Mouse (Mus musculus): ENCODE data around the gene Rai14.
A peak's percentile ranks its signal among the peaks of the same experiment; 100 is the strongest.

Rai14 gene

DNA sequence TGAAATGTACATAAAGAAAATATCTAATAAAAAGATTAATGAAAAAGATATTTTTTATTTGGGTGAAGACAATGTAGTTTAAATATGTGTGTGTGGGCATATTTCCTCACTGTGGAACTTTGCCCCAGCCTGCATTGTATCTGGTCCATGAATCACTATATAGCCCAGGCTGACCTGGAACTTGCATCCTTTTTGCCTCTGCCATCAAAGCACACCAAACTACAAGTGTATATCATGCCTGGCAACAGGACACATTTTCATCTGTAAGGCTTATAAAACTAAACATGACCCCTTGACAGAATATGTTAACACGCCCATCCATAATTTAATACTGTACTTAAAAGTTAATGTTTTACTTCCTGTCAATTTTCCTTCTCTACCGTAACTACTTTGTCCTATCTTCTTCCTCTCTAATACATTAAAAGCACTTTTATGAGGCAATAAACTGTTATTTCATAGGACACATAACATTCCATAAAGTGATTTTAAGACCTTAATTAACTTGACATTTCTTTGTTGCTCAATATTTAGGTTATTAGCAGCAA, 61.4 kb downstream of the Rai14 start:
- DNase-seq (ENCODE audit: extremely low spot score), result no peak

GRCm38 (mm10) chr15:10648372-10649109, 65.9 kb downstream of the Rai14 start:
- peak; percentile 54 for DNase-seq (ENCODE audit: extremely low spot score)

DNA sequence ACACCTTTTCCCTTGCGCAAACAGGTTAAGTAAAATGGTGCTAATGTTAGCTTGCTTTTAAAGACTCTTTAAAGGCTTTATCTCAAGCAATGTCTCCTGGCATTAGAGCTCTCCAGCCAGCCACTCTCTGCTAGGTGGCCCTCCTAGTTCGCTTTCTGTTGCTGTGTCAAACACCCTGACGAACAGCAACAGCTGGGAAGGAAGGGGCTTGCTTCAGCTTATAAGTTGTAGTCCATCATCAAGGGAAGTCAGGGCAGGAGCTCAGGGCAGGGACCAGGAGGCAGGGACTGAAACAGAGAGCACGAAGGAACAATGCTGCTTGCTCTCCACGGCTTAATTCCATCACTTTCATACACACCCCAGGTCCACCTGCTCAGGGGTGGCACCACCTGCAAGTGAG, 68.1 kb downstream of the Rai14 start:
- no peak for DNase-seq (ENCODE audit: extremely low spot score)

DNA sequence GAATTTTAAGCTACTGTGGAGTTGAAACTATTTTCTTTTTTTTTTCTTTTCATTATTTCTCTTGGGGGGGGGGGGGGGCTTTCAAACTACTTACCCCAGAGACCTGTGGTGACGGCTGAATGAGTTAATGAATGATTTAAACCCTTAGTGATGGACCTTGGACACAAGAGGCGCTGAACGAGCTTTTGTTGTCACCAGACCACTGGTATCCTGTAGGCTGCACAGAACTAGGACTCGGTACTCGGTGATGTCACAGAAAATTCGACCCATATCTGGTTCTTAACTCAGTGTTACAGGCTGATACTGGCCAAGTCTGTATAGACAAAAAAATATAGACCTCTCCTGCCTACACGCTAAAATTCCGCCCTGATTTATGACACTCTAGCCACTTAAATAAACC, 69.3 kb downstream of the Rai14 start:
- DNase-seq (ENCODE audit: extremely low spot score), result no peak

DNA sequence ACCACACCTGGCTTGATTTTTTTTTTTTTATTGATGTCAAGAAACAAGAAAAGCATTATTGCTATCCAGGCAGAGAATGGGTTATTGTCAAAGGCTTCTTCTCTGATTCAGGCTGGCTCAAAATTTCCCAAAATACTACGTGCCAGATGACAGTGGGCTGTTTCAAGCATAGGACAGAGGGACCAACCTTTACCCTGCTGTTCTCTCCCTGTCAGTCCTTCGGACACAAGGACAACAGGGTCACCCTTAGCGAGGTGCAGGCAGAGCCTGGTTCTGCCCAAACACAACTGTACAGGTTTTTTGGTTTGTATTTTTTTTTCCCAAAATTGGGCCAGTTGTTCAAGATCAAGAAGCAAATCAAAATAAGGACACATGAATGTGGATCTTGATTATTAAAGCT, 70.6 kb downstream of the Rai14 start:
- no peak for DNase-seq (ENCODE audit: extremely low spot score)

GRCm38 (mm10) chr15:10643224-10643623, 71.2 kb downstream of the Rai14 start:
- no peak for DNase-seq (ENCODE audit: extremely low spot score)

DNA sequence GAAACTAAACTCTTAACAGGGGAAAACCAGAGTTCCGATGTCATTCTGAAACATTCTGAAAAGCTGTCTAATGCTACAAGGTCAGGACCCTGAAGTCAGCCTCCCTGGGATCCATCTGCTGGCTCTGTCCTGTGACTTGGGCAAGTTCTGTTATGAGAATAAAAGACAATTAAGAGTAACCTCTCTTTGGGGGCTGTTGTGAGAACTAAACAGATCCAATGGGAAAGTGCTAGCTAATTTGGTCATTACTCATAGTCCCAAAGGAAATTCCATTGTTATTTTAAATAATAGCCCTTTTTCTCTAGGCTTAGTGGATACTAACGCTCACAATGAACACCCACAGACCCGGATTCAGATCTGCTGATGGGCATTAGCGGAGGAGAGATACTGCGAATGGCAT, 72.0 kb downstream of the Rai14 start:
- DNase-seq (ENCODE audit: extremely low spot score), result no peak

GRCm38 (mm10) chr15:10640721-10641120, 73.7 kb downstream of the Rai14 start:
- no peak for DNase-seq (ENCODE audit: extremely low spot score)

GRCm38 (mm10) chr15:10637251-10637793, 77.1 kb downstream of the Rai14 start:
- DNase-seq (ENCODE audit: extremely low spot score), result no peak

- DNase-seq (ENCODE audit: extremely low spot score), result no peak
Observed at GRCm38 (mm10) chr15:10636844-10637243, 77.6 kb downstream of the Rai14 start.

GRCm38 (mm10) chr15:10635121-10635520, 79.3 kb downstream of the Rai14 start:
- peak; percentile 67 for DNase-seq (ENCODE audit: extremely low spot score)

DNA sequence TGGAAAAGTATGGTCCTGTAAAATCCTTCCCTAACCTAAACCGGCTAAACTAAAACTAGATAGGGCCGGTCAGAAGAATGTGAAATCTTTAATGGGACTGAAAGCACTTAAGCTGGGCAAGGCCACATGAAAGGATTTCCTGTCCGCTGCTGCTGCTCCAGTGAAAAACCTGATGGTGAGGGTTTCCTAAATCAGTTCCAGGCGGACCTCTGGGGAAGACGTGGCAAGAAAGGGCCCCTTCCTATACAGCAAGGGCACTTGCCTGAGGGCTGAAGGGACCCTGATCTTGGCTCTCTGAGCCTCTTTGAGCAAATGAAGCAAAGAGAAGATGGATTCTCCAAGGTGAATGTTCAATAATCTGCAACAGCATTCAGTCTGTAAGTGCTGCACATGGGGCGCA, 80.2 kb downstream of the Rai14 start:
- peak; percentile 53 for DNase-seq (ENCODE audit: extremely low spot score)

DNA sequence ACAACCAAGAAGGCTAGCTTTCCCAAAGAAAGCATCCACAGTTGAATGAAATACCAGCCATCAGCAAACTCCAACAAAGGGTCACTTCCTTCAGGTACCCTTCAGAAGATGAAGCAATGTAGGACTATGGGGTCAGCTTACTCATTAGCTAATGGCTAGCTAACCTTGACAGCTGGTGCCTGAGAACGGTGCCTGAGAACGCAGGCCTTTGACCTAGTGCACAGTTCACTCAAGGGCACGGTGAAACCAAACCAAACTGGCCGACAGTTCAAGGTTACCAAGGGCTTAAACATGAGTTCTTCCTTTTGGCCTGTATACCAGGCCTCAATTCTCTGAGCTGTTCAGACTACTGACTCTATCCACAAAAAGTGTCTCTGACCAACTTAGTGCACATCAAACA, 81.0 kb downstream of the Rai14 start:
- DNase-seq (ENCODE audit: extremely low spot score), result no peak

DNA sequence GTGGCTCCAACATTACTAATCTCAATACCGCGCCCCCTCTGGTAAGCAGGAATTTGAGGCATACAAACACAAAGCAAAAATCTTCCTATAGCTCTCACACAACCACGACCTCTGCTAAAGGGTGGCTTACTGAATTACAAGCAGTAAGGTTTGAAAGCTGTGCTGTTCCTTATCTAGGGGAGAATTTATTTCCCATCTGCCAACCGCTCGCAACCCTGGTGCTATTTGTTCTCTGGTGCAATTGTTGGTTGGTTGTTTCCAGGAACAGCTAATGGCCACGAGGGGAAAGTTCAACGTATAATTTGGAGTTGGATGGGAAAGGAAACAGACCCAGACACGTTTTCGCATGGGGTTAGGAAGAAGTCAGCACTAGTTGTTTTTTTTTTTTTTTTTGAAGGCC, 81.8 kb downstream of the Rai14 start:
- no peak for DNase-seq (ENCODE audit: extremely low spot score)

- no peak for DNase-seq (ENCODE audit: extremely low spot score)
Observed at GRCm38 (mm10) chr15:10632060-10632459, 82.4 kb downstream of the Rai14 start.

GRCm38 (mm10) chr15:10631541-10631940, 82.9 kb downstream of the Rai14 start:
- DNase-seq (ENCODE audit: extremely low spot score), result no peak

- no peak for DNase-seq (ENCODE audit: extremely low spot score)
Observed at GRCm38 (mm10) chr15:10628980-10629346, 85.5 kb downstream of the Rai14 start.

DNA sequence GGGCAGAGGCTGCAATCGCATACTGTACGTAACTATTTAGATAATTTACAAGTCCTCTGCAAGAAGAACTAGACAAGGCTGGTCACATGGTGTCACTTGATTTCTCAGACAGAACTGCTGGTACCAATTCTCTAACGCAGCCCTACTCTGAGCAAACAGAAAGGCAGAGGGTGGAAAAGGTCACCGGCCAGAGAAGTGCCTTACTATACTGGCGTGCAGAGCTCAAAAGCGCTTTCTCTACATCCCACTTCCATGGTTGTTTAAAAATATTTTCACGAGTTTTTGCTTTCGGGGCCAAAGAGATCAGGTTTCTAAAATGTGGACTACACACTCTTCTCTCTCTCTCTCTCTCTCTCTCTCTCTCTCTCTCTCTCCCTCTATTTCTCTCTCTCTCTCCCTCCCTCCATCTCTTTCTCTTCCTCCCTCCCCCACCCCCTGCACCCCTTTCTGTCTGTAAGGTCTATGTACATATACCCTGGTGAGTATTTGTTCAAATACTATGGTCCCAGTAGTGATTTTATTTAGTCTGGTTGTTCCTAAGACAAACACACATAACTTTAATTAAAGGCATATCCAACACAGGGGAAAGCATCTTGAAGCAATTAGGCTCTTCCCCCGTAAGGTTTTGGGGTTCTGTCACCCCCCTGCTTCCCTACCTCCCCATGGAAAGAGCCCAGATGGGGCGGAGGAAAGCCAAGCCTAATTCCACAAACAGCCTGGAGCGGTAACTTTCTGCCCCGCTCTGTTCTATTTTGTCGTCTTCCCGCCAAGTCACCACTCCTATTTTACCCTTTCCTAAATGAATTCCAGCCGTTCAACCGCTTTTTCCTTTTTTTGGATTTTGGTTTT, 86.1 kb downstream of the Rai14 start:
- DNase-seq (ENCODE audit: extremely low spot score), result no peak

DNA sequence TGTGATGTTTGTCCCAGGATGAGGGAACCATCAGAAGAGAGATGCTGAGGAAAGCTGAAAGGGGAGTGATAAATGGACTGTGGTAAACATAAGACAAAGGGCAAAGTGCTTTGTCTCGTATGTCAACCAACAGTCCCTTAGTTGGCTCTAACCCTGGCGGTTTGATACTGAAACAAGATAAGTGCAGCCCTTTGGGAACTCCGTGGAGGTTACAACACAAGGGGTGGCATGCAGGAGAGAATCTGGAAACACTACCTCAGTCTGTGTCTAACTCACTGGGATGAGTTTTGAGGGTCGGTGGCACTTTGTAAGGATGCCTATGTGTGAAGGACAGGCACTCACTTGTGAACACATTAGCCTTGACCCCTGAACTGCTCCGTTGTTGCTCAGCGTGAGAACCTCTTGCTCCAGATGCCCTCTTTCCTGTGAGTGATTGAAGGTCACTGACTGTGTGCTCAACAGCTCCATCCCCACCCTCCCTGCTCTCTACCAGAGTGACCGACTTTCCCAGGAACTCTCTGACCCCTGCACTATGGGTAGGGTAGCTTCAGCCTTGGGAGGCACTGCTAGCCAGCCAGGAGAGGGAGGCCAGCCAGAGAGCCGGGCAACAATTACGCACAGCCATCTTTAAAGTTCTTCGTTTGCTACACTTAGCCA, 90.7 kb downstream of the Rai14 start:
- DNase-seq (ENCODE audit: extremely low spot score), result peak; percentile 70

- no peak for DNase-seq (ENCODE audit: extremely low spot score)
Observed at GRCm38 (mm10) chr15:10621194-10621593, 93.2 kb downstream of the Rai14 start.

DNA sequence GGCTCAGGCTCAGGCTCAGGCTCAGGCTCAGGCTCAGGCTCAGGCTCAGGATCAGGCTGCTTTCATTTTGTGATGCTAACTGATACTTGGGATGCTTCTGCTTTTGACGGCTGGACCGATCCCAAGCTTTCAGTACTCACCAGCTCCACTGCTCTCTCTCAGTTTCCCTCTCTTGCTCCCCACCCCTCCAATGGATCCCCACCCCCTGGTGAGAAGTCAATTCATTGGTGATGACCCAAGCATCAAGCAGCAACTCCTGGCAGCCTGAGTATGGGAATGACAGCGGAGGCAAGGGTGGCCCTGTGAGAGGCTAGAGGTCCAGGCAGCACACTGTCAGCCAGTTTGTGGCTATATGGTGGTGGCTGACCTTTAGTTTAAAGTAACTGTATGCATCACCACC, 94.7 kb downstream of the Rai14 start:
- no peak for DNase-seq (ENCODE audit: extremely low spot score)

- DNase-seq (ENCODE audit: extremely low spot score), result no peak
Observed at GRCm38 (mm10) chr15:10618276-10618675, 96.1 kb downstream of the Rai14 start.
